22 mouse cellular contexts compared by ENCODE assay signal in the genomic region with DNA sequence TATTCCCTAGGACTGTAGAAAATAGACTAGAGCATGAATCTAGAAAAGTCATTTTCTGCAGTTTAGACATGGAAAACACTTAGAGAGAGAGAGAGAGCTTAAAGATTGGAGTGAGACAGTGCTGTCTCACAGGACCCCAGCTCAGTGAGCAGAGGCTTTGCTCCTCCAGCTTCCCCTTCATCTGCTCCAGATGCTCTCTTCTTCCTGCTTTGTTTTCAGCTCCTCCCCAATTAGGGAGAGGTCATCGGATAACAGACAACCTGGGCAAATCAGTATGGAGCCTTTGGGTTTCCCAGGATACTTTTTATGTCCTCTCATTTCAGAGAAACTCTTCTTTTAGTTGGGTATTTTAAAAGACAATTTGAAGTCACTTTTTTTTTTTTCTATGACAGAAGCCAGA.
DNase-seq lines count a peak whose midpoint lies in the region; ATAC-seq and TF ChIP-seq lines count a peak whose summit lies in the region.
"Had no signal": no experiment of that assay in that cellular context is flagged by ENCODE, and none has a peak within 500 bp of the region (broad histone marks: within the 10 kb centered on the region; RNA-seq: fewer than 3 reads in every experiment).

No protein-coding gene starts in this region.

- no peaks in the 10 kb centered on the region for H3K9me3 ChIP-seq in forebrain, embryonic 11.5 days (ENCODE audit: control insufficient read depth, low read length)
- no peaks in the 10 kb centered on the region for H3K9me3 ChIP-seq in forebrain, embryonic 13.5 days (replicated peaks)
- no peaks in the 10 kb centered on the region for H3K9me3 ChIP-seq in hindbrain, embryonic 12.5 days (replicated peaks)
- no peaks in the 10 kb centered on the region for H3K9me3 ChIP-seq in hindbrain, postnatal 0 days (ENCODE audit: low read length)
- H3K9me3 ChIP-seq in heart, embryonic 12.5 days (replicated peaks), result no peaks in the 10 kb centered on the region
- H3K9me3 ChIP-seq: embryonic facial prominence, embryonic 13.5 days; heart, embryonic 13.5 days had no signal

- TF ChIP-seq POLR2A in brain, embryonic 14.5 days (IDR thresholded peaks at IDR 0.05; ENCODE audit: borderline replicate concordance, extremely low read depth, insufficient read depth, insufficient read length, poor library complexity, severe bottlenecking), result no peak
- TF ChIP-seq POLR2A in heart, adult 2 months (IDR thresholded peaks at IDR 0.05; ENCODE audit: insufficient read depth, low read depth, low read length), result no peak

- 6% methylated on average over 1 of the region's 1 CpGs for WGBS in forebrain, embryonic 11.5 days
- WGBS in forebrain, embryonic 13.5 days, result 4% methylated on average over 1 of the region's 1 CpGs
- WGBS in hindbrain, embryonic 12.5 days, result 10% methylated on average over 1 of the region's 1 CpGs
- WGBS in hindbrain, postnatal 0 days, result 17% methylated on average over 1 of the region's 1 CpGs
- 34% methylated on average over 1 of the region's 1 CpGs for WGBS in heart, embryonic 12.5 days
- WGBS in heart, adult 2 months, result 29% methylated on average over 1 of the region's 1 CpGs

- DNase-seq in forebrain, embryonic 11.5 days (ENCODE audit: low spot score), result no peak
- DNase-seq in hindbrain, postnatal 0 days (ENCODE audit: low spot score), result no peak
- peak; percentile 17 for DNase-seq in brain, embryonic 14.5 days (ENCODE audit: low read depth)
- DNase-seq in embryo, embryonic 9.5 days (ENCODE audit: extremely low spot score), result peak; percentile 36
- DNase-seq in heart, adult 2 months, result no peak
- DNase-seq: adrenal gland, postnatal 10 days; B cell, adult 2 months; cerebellum, adult 11-12 months; cerebellum, adult 9-11 months; cerebellum, postnatal 36 days; gastrocnemius, postnatal 14 days; heart, postnatal 36 days; kidney, adult 11 months had no signal

- H3K4me1 ChIP-seq in forebrain, embryonic 11.5 days (replicated peaks; ENCODE audit: control insufficient read depth, insufficient read depth, low read length), result no peaks in the 10 kb centered on the region
- H3K4me1 ChIP-seq in forebrain, embryonic 13.5 days, result no peaks in the 10 kb centered on the region
- 0 out of 2 replicates have a peak, but pooled peaks cover 4% of the 10 kb centered on the region for H3K4me1 ChIP-seq in hindbrain, embryonic 12.5 days
- no peaks in the 10 kb centered on the region for H3K4me1 ChIP-seq in hindbrain, postnatal 0 days (ENCODE audit: insufficient read depth, low read length)
- no peaks in the 10 kb centered on the region for H3K4me1 ChIP-seq in heart, embryonic 12.5 days (replicated peaks)
- no peaks in the 10 kb centered on the region for H3K4me1 ChIP-seq in heart, adult 2 months (ENCODE audit: control insufficient read depth, insufficient read depth, low read length)
- H3K4me1 ChIP-seq: embryonic facial prominence, embryonic 13.5 days; heart, embryonic 13.5 days had no signal

- peak; percentile 72 for ATAC-seq in forebrain, embryonic 11.5 days (replicated peaks; ENCODE audit: low FRiP score)
- no peak for ATAC-seq in forebrain, embryonic 13.5 days
- ATAC-seq in hindbrain, embryonic 12.5 days (ENCODE audit: low FRiP score), result 0 out of 2 replicates have a peak, but pooled peaks have one; percentile 60
- no peak for ATAC-seq in hindbrain, postnatal 0 days
- no peak for ATAC-seq in heart, embryonic 12.5 days (ENCODE audit: insufficient number of reproducible peaks, low FRiP score)
- ATAC-seq: CD4-positive, CD25-positive, alpha-beta regulatory T cell, adult 4 months; forebrain, embryonic 16.5 days; hindbrain, embryonic 16.5 days had no signal

- H3K9ac ChIP-seq in forebrain, embryonic 11.5 days (ENCODE audit: low read length), result no peak overlapping the region
- no peak overlapping the region for H3K9ac ChIP-seq in forebrain, embryonic 13.5 days
- no peak overlapping the region for H3K9ac ChIP-seq in hindbrain, embryonic 12.5 days
- H3K9ac ChIP-seq in hindbrain, postnatal 0 days (replicated peaks; ENCODE audit: low read length), result no peak overlapping the region
- no peak overlapping the region for H3K9ac ChIP-seq in heart, embryonic 12.5 days
- no peak overlapping the region for H3K9ac ChIP-seq in heart, adult 2 months (ENCODE audit: low read depth, low read length)
- H3K9ac ChIP-seq: embryonic facial prominence, embryonic 13.5 days; heart, embryonic 13.5 days had no signal

- H3K4me3 ChIP-seq in forebrain, embryonic 11.5 days (ENCODE audit: low read depth, low read length), result no peak overlapping the region
- H3K4me3 ChIP-seq in forebrain, embryonic 13.5 days, result no peak overlapping the region
- no peak overlapping the region for H3K4me3 ChIP-seq in hindbrain, embryonic 12.5 days
- no peak overlapping the region for H3K4me3 ChIP-seq in hindbrain, postnatal 0 days (ENCODE audit: low read length)
- no peak overlapping the region for H3K4me3 ChIP-seq in heart, embryonic 12.5 days
- no peak overlapping the region for H3K4me3 ChIP-seq in heart, adult 2 months
- H3K4me3 ChIP-seq: embryonic facial prominence, embryonic 13.5 days; heart, embryonic 13.5 days had no signal

- no peaks in the 10 kb centered on the region for H3K79me2 ChIP-seq in heart, adult 2 months (replicated peaks; ENCODE audit: control insufficient read depth, insufficient read depth, low read length)

- no peaks in the 10 kb centered on the region for H3K27me3 ChIP-seq in forebrain, embryonic 11.5 days (ENCODE audit: control insufficient read depth, insufficient read depth, low read length)
- H3K27me3 ChIP-seq in forebrain, embryonic 13.5 days, result no peaks in the 10 kb centered on the region
- H3K27me3 ChIP-seq in hindbrain, embryonic 12.5 days, result no peaks in the 10 kb centered on the region
- no peaks in the 10 kb centered on the region for H3K27me3 ChIP-seq in hindbrain, postnatal 0 days (ENCODE audit: insufficient read depth, low read length)
- H3K27me3 ChIP-seq in heart, embryonic 12.5 days (replicated peaks), result no peaks in the 10 kb centered on the region
- no peaks in the 10 kb centered on the region for H3K27me3 ChIP-seq in heart, adult 2 months (ENCODE audit: control insufficient read depth, insufficient read depth, low read length)
- H3K27me3 ChIP-seq: embryonic facial prominence, embryonic 13.5 days; heart, embryonic 13.5 days had no signal

- no peak for TF ChIP-seq EP300 in heart, adult 2 months (IDR thresholded peaks at IDR 0.05; ENCODE audit: insufficient read depth, low read depth, low read length)

- TF ChIP-seq CTCF in hindbrain, postnatal 0 days (IDR thresholded peaks at IDR 0.05; ENCODE audit: low read depth), result no peak
- TF ChIP-seq CTCF in brain, embryonic 14.5 days (IDR thresholded peaks at IDR 0.05; ENCODE audit: borderline replicate concordance, extremely low read depth, insufficient read depth, insufficient read length), result no peak
- TF ChIP-seq CTCF in heart, adult 2 months (IDR thresholded peaks at IDR 0.05), result no peak

- no peaks in the 10 kb centered on the region for H3K36me3 ChIP-seq in forebrain, embryonic 11.5 days (ENCODE audit: control insufficient read depth, insufficient read depth, low read length)
- H3K36me3 ChIP-seq in forebrain, embryonic 13.5 days (ENCODE audit: poor library complexity, severe bottlenecking), result no peaks in the 10 kb centered on the region
- no peaks in the 10 kb centered on the region for H3K36me3 ChIP-seq in hindbrain, embryonic 12.5 days
- H3K36me3 ChIP-seq in hindbrain, postnatal 0 days (ENCODE audit: insufficient read depth, low read length), result no peaks in the 10 kb centered on the region
- no peaks in the 10 kb centered on the region for H3K36me3 ChIP-seq in heart, embryonic 12.5 days
- H3K36me3 ChIP-seq in heart, adult 2 months (ENCODE audit: control insufficient read depth, insufficient read depth, low read length), result no peaks in the 10 kb centered on the region
- H3K36me3 ChIP-seq: embryonic facial prominence, embryonic 13.5 days; G1E; heart, embryonic 13.5 days had no signal

- no peak overlapping the region for H3K27ac ChIP-seq in forebrain, embryonic 11.5 days (ENCODE audit: low read depth, low read length)
- no peak overlapping the region for H3K27ac ChIP-seq in forebrain, embryonic 13.5 days
- no peak overlapping the region for H3K27ac ChIP-seq in hindbrain, embryonic 12.5 days
- H3K27ac ChIP-seq in hindbrain, postnatal 0 days, result no peak overlapping the region
- H3K27ac ChIP-seq in heart, embryonic 12.5 days (ENCODE audit: poor library complexity, severe bottlenecking), result no peak overlapping the region
- no peak overlapping the region for H3K27ac ChIP-seq in heart, adult 2 months
- H3K27ac ChIP-seq: embryonic facial prominence, embryonic 13.5 days; heart, embryonic 13.5 days had no signal

- intact Hi-C loops in heart, adult 2 months (cut with DNase I), result no loop called here

- no peak overlapping the region for H3K4me2 ChIP-seq in forebrain, embryonic 11.5 days (ENCODE audit: low read depth, low read length, severe bottlenecking)
- H3K4me2 ChIP-seq in forebrain, embryonic 13.5 days, result no peak overlapping the region
- H3K4me2 ChIP-seq in hindbrain, embryonic 12.5 days (replicated peaks), result no peak overlapping the region
- no peak overlapping the region for H3K4me2 ChIP-seq in hindbrain, postnatal 0 days (ENCODE audit: low read depth, low read length)
- H3K4me2 ChIP-seq in heart, embryonic 12.5 days, result no peak overlapping the region
- H3K4me2 ChIP-seq: embryonic facial prominence, embryonic 13.5 days; heart, embryonic 13.5 days had no signal

Comparison
In these comparisons a context has a peak if more than half of its experiments do, and no peak if none do; other contexts are left out.
1. ATAC-seq: peak in forebrain, embryonic 11.5 days (single experiment) and hindbrain, embryonic 12.5 days (single experiment); none in forebrain, embryonic 13.5 days (single experiment), hindbrain, postnatal 0 days (single experiment) and heart, embryonic 12.5 days (single experiment).
2. DNase-seq: peak in brain, embryonic 14.5 days (single experiment) and embryo, embryonic 9.5 days (single experiment); none in forebrain, embryonic 11.5 days (single experiment), hindbrain, postnatal 0 days (single experiment) and heart, adult 2 months (0 of 2).